Mouse (Mus musculus): ENCODE measurements at regions not wholly inside any gene's neighbourhood (a gene's known extent, or its start where the extent isn't known, plus 50 kb on each side); places are given as distances from the start of the nearest gene placed in this dataset.

- no peak overlapping the region for H3K4me3 ChIP-seq (replicated peaks)
- H3K27ac ChIP-seq, result no peak overlapping the region
- H3K9ac ChIP-seq (replicated peaks), result no peak overlapping the region
- H3K36me3 ChIP-seq, result no peaks in the 10 kb centered on the region
- no peaks in the 10 kb centered on the region for H3K9me3 ChIP-seq
- ATAC-seq (ENCODE audit: insufficient number of reproducible peaks, insufficient read depth, low FRiP score, low TSS enrichment, low read depth), result no peak
- peaks cover 34% of the 10 kb centered on the region for H3K27me3 ChIP-seq
- H3K4me1 ChIP-seq (replicated peaks), result peaks cover 12% of the 10 kb centered on the region
- H3K4me2 ChIP-seq, result no peak overlapping the region
- 61% methylated on average over 3 of the region's 3 CpGs for WGBS
Observed at GRCm38 (mm10) chr13:40652916-40653315, 85.3 kb downstream of the Tfap2a start.

GRCm38 (mm10) chr13:40651056-40651455 is 87.1 kb downstream of the Tfap2a start:
- Histone ChIP-seq H3K27me3 (peaks cover 26% of the 10 kb centered on the region), H3K4me2 (no peak overlapping the region), H3K4me3 (replicated peaks) (no peak overlapping the region), H3K27ac (no peak overlapping the region), H3K9me3 (no peaks in the 10 kb centered on the region), H3K4me1 (replicated peaks) (peaks cover 25% of the 10 kb centered on the region), H3K36me3 (no peaks in the 10 kb centered on the region), H3K9ac (replicated peaks) (no peak overlapping the region)
- no peak for ATAC-seq (ENCODE audit: insufficient number of reproducible peaks, insufficient read depth, low FRiP score, low TSS enrichment, low read depth)
- WGBS, result 54% methylated on average over 16 of the region's 16 CpGs

GRCm38 (mm10) chr13:40650036-40650709 is 88.0 kb downstream of the Tfap2a start:
- peaks cover 24% of the 10 kb centered on the region for H3K27me3 ChIP-seq
- no peak for ATAC-seq (ENCODE audit: insufficient number of reproducible peaks, insufficient read depth, low FRiP score, low TSS enrichment, low read depth)
- H3K9ac ChIP-seq (replicated peaks), result no peak overlapping the region
- no peaks in the 10 kb centered on the region for H3K9me3 ChIP-seq
- no peak overlapping the region for H3K4me3 ChIP-seq (replicated peaks)
- 30% methylated on average over 10 of the region's 10 CpGs for WGBS
- H3K4me2 ChIP-seq, result peak overlapping the region; percentile 13
- H3K36me3 ChIP-seq, result no peaks in the 10 kb centered on the region
- H3K4me1 ChIP-seq (replicated peaks), result peaks cover 26% of the 10 kb centered on the region
- no peak overlapping the region for H3K27ac ChIP-seq

GRCm38 (mm10) chr13:40649096-40650035 is 88.8 kb downstream of the Tfap2a start:
- no peak overlapping the region for H3K27ac ChIP-seq
- H3K4me2 ChIP-seq, result peak overlapping the region; percentile 13

GRCm38 (mm10) chr13:40646131-40646530 is 92.0 kb downstream of the Tfap2a start:
- peaks cover 26% of the 10 kb centered on the region for H3K4me1 ChIP-seq (replicated peaks)
- H3K4me3 ChIP-seq (replicated peaks), result no peak overlapping the region
- no peak overlapping the region for H3K27ac ChIP-seq
- H3K9ac ChIP-seq (replicated peaks), result no peak overlapping the region
- ATAC-seq (ENCODE audit: insufficient number of reproducible peaks, insufficient read depth, low FRiP score, low TSS enrichment, low read depth), result peak; percentile 71; the same call in 1 of the 2 replicates
- peaks cover 19% of the 10 kb centered on the region; the same call in 1 of the 2 replicates for H3K27me3 ChIP-seq
- H3K4me2 ChIP-seq, result peak overlapping the region; percentile 10; the same call in 1 of the 2 replicates
- 16% methylated on average over 10 of the region's 10 CpGs for WGBS
- H3K9me3 ChIP-seq, result no peaks in the 10 kb centered on the region
- H3K36me3 ChIP-seq, result no peaks in the 10 kb centered on the region

More at GRCm38 (mm10) chr13:40649096-40650035, 88.8 kb downstream of the Tfap2a start:
- Histone ChIP-seq H3K9ac (replicated peaks) (no peak overlapping the region), H3K9me3 (no peaks in the 10 kb centered on the region), H3K36me3 (no peaks in the 10 kb centered on the region), H3K4me1 (replicated peaks) (peaks cover 26% of the 10 kb centered on the region), H3K27me3 (peaks cover 21% of the 10 kb centered on the region), H3K4me3 (replicated peaks) (no peak overlapping the region)
- 38% methylated on average over 10 of the region's 10 CpGs for WGBS
- ATAC-seq (ENCODE audit: insufficient number of reproducible peaks, insufficient read depth, low FRiP score, low TSS enrichment, low read depth), result no peak

- Histone ChIP-seq H3K27ac (no peak overlapping the region), H3K4me3 (replicated peaks) (no peak overlapping the region), H3K27me3 (peaks cover 20% of the 10 kb centered on the region; the same call in 1 of the 2 replicates), H3K4me2 (no peak overlapping the region), H3K9ac (replicated peaks) (no peak overlapping the region), H3K9me3 (no peaks in the 10 kb centered on the region), H3K4me1 (replicated peaks) (peaks cover 26% of the 10 kb centered on the region), H3K36me3 (no peaks in the 10 kb centered on the region)
- ATAC-seq (ENCODE audit: insufficient number of reproducible peaks, insufficient read depth, low FRiP score, low TSS enrichment, low read depth), result no peak
- 38% methylated on average over 3 of the region's 3 CpGs for WGBS
Observed at GRCm38 (mm10) chr13:40645646-40646045, 92.5 kb downstream of the Tfap2a start.

- no peak overlapping the region for H3K27ac ChIP-seq
- no peak overlapping the region for H3K9ac ChIP-seq (replicated peaks)
- WGBS, result 62% methylated on average over 6 of the region's 6 CpGs
- no peak for ATAC-seq (ENCODE audit: insufficient number of reproducible peaks, insufficient read depth, low FRiP score, low TSS enrichment, low read depth)
- peaks cover 15% of the 10 kb centered on the region; the same call in 1 of the 2 replicates for H3K27me3 ChIP-seq
- no peak overlapping the region for H3K4me2 ChIP-seq
- H3K4me3 ChIP-seq (replicated peaks), result no peak overlapping the region
- H3K9me3 ChIP-seq, result no peaks in the 10 kb centered on the region
- no peaks in the 10 kb centered on the region for H3K36me3 ChIP-seq
- H3K4me1 ChIP-seq (replicated peaks), result peaks cover 14% of the 10 kb centered on the region; the same call in 1 of the 2 replicates
Observed at GRCm38 (mm10) chr13:40642931-40643330, 95.2 kb downstream of the Tfap2a start.

- WGBS, result 88% methylated on average over 6 of the region's 6 CpGs
- H3K4me3 ChIP-seq (replicated peaks), result no peak overlapping the region
- no peaks in the 10 kb centered on the region for H3K9me3 ChIP-seq
- no peak overlapping the region for H3K9ac ChIP-seq (replicated peaks)
- H3K27ac ChIP-seq, result no peak overlapping the region
- no peaks in the 10 kb centered on the region for H3K36me3 ChIP-seq
- ATAC-seq (ENCODE audit: insufficient number of reproducible peaks, insufficient read depth, low FRiP score, low TSS enrichment, low read depth), result no peak
- peaks cover 8% of the 10 kb centered on the region; the same call in 1 of the 2 replicates for H3K27me3 ChIP-seq
- H3K4me2 ChIP-seq, result no peak overlapping the region
- H3K4me1 ChIP-seq (replicated peaks), result no peaks in the 10 kb centered on the region
Observed at GRCm38 (mm10) chr13:40637269-40637668, 100.9 kb downstream of the Tfap2a start.

- H3K27ac ChIP-seq, result no peak overlapping the region
- no peaks in the 10 kb centered on the region for H3K36me3 ChIP-seq
- 95% methylated on average over 20 of the region's 20 CpGs for WGBS
- H3K9me3 ChIP-seq, result peaks cover 7% of the 10 kb centered on the region; the same call in 1 of the 2 replicates
- no peak overlapping the region for H3K4me2 ChIP-seq
- no peak overlapping the region for H3K9ac ChIP-seq (replicated peaks)
- H3K4me3 ChIP-seq (replicated peaks), result no peak overlapping the region
- no peak for ATAC-seq (ENCODE audit: insufficient number of reproducible peaks, insufficient read depth, low FRiP score, low TSS enrichment, low read depth)
- peaks cover 7% of the 10 kb centered on the region for H3K27me3 ChIP-seq
- no peaks in the 10 kb centered on the region for H3K4me1 ChIP-seq (replicated peaks)
Observed at GRCm38 (mm10) chr13:40617881-40618280, 120.3 kb downstream of the Tfap2a start.

GRCm38 (mm10) chr13:40608526-40608925 is 129.7 kb downstream of the Tfap2a start:
- Histone ChIP-seq H3K27me3 (peaks cover 68% of the 10 kb centered on the region), H3K27ac (no peak overlapping the region)
- WGBS, result 75% methylated on average over 4 of the region's 4 CpGs

More at GRCm38 (mm10) chr13:40608526-40608925, 129.7 kb downstream of the Tfap2a start:
- Histone ChIP-seq H3K4me3 (replicated peaks) (no peak overlapping the region), H3K36me3 (no peaks in the 10 kb centered on the region), H3K4me1 (replicated peaks) (peaks cover 7% of the 10 kb centered on the region; the same call in 1 of the 2 replicates), H3K4me2 (no peak overlapping the region), H3K9ac (replicated peaks) (no peak overlapping the region), H3K9me3 (0 out of 2 replicates have a peak, but pooled peaks cover 3% of the 10 kb centered on the region)
- ATAC-seq (ENCODE audit: insufficient number of reproducible peaks, insufficient read depth, low FRiP score, low TSS enrichment, low read depth), result no peak

All from limb, embryonic 12.5 days (tissue).